Mouse (Mus musculus) embryo, embryonic 11.5 days (tissue): ENCODE measurements around the gene Cyp26a1.

ENCODE experiments used
- DNase-seq: peaks from one replicate; pipeline ENCODE4 v3.0.0-alpha.2; 2012; ENCODE audit warnings: low read depth, low spot score

Cyp26a1 gene

GRCm38 (mm10) chr19:37697651-37698272, at the start of gene Cyp26a1:
Gene Cyp26a1 (plus strand): TSS chr19:37697798.
- DNase-seq, result no peak

GRCm38 (mm10) chr19:37647994-37648393, 49.6 kb upstream of the Cyp26a1 start:
- no peak for DNase-seq

- no peak for DNase-seq
Measured at GRCm38 (mm10) chr19:37650526-37650925, 47.1 kb upstream of the Cyp26a1 start.

GRCm38 (mm10) chr19:37654012-37654411, 43.6 kb upstream of the Cyp26a1 start:
- DNase-seq, result no peak

- no peak for DNase-seq
Measured at GRCm38 (mm10) chr19:37656441-37656840, 41.2 kb upstream of the Cyp26a1 start.

- no peak for DNase-seq
Measured at GRCm38 (mm10) chr19:37665256-37665655, 32.3 kb upstream of the Cyp26a1 start.

- DNase-seq, result no peak
Measured at GRCm38 (mm10) chr19:37667855-37668594, 29.6 kb upstream of the Cyp26a1 start.

GRCm38 (mm10) chr19:37668657-37669056, 28.9 kb upstream of the Cyp26a1 start:
- no peak for DNase-seq

- no peak for DNase-seq
Measured at GRCm38 (mm10) chr19:37669486-37669885, 28.1 kb upstream of the Cyp26a1 start.

GRCm38 (mm10) chr19:37673393-37673792, 24.2 kb upstream of the Cyp26a1 start:
- no peak for DNase-seq

GRCm38 (mm10) chr19:37685281-37685680, 12.3 kb upstream of the Cyp26a1 start, which contains the start of gene Cyp26c1:
Gene Cyp26c1 (plus strand): TSS chr19:37685581.
- DNase-seq, result no peak

- DNase-seq, result no peak
Measured at GRCm38 (mm10) chr19:37686347-37686746, 11.3 kb upstream of the Cyp26a1 start.

GRCm38 (mm10) chr19:37686941-37687850, 10.4 kb upstream of the Cyp26a1 start:
- no peak for DNase-seq

- DNase-seq, result no peak
Measured at GRCm38 (mm10) chr19:37689478-37689877, 8.1 kb upstream of the Cyp26a1 start.

- DNase-seq, result no peak
Measured at GRCm38 (mm10) chr19:37690716-37691115, 6.9 kb upstream of the Cyp26a1 start.

GRCm38 (mm10) chr19:37692879-37693278, 4.7 kb upstream of the Cyp26a1 start:
- DNase-seq, result no peak

GRCm38 (mm10) chr19:37695146-37695545, 2.5 kb upstream of the Cyp26a1 start:
- no peak for DNase-seq

- no peak for DNase-seq
Measured at GRCm38 (mm10) chr19:37695762-37696602, 1.6 kb upstream of the Cyp26a1 start.

- DNase-seq, result no peak
Measured at GRCm38 (mm10) chr19:37696603-37697334, 829 bp upstream of the Cyp26a1 start.

GRCm38 (mm10) chr19:37697335-37697636, 312 bp upstream of the Cyp26a1 start:
- DNase-seq, result no peak
